Mouse (Mus musculus) kidney, postnatal 10 days (tissue): ENCODE data around the gene Med24.
"Not testable (repeated sequence)": the region's sequence is repeated elsewhere in the genome, so short reads cannot be mapped to it uniquely, and the experiment has no call there.

ENCODE experiments used
- DNase-seq: peaks from one replicate; pipeline ENCODE4 v3.0.0; 2021; ENCODE audit warnings: mixed read lengths

The Med24 gene

DNA sequence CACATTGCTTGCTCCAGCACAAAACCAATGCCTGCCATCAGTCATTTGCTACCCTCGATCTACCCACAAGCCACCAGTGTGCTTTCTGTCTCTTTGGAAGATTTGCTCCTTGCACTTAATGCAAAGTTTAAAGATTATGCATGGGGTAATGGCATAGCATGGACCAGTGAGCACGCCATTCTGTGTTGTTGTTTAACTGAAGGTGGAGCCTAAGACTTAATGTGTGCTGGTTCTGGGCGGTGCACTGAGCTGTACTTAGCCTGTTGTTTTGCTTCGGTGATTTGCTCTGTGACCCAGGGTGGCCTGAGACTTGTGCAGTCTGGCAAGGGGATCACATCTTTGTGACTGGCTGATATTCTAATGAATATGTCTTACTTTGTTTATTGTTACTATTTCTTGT, 42.3 kb downstream of the Med24 start:
- peak; percentile 69 for DNase-seq

DNA sequence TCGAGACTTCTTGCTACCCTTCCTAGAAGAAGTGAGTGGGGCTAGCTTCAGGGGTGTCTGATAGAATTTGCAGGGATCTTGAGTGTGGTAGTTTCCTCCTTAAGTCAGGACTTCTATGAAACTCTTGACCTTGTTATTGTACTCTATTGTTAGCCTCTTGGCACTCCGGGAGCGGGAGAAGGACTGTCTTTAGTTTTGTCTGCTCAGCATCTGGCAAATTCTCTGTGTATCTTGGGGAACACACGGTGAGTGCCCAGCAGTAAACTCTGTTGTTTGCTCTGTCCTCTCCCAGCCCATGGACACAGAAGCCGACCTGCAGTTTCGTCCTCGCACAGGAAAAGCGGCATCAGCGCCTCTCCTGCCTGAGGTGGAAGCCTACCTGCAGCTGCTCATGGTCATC, 43.6 kb downstream of the Med24 start:
- DNase-seq = no peak

DNA sequence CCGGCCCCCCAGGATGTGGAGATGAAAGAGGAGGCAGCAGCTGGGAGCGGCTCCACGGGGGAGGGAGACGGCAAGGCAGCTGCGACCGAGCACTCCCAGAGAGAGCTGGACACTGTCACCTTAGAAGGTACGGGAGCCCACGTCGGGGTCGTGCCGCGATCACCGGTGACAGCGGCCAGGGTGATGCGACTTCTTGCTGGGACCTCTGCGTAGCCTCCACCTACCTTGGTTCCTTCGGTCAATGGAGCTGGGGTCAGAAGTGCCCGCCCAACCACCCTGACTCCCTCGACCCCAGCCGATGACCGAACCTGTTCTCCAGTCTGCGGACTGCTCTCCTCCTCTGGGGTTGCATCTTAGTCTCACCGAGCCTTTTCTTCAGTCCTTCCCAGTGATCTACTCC, 46.4 kb downstream of the Med24 start:
- no peak for DNase-seq

DNA sequence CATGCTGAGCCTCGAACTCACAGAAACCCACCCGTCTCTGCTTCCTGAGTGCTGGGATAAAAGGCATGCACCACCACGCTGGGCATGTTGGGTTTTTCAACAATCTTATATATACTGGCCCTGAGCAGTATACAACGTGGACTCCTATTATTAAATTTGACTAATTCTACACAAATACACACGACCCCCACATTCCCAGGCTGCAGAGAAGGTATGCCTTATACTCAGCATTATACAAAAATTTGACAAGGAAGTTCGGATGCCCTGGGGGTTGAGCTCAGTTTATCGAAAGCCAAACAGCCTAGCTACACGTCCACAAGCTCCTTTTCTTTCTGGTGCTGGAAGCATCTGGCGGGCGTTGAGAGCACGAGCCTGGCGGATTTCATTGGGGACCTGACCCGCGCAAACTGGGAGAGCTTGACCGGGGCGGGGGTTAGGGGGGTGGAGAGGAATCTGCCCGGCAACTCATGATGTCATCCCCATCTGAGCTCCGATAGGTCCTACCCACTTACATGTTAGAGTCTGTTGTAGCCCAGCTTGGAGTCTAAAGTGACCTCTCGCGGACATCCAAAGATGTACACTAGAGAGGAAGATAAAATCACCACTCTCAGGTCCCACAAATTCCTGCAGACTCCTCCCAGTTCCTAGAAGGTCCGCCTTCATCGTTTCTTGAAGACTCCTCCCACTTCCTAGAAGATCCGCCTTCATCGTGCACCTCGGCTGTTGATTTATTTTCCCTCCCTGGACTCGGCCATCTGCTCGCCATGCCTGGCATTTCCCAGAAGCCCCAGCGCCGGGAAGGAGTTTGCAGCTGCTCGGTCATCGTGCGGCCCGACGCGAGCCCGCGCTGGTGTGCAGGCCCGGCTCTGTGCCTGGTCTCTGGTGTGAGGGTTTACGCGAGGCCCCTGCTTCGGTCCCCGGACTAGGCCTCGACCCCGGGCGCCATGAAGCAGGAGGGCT, 47.2 kb downstream of the Med24 start, which contains the start of gene Psmd3:
Gene Psmd3 (plus strand): TSS at position 769 of the 960 bp plus-strand sequence.
- DNase-seq = peak; percentile 96

DNA sequence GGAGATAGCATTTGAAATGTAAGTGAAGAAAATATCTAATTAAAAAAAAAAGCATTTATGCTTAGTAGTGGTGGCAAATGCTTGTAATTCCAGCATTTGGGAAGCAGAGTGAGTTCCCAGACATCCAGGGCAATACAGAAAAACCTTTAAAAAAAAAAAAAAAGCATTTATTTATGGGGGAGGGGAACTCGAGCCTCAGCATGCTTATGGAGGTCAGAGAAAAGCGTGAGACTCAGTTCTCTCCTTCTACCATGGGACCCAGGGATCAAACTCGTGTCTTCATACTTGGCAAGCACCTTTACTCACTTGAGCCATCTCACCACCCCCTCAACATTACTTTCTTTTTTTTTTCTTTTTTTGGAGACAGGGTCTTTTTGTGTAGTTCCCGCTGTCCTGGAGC, 48.0 kb downstream of the Med24 start:
- no peak for DNase-seq

DNA sequence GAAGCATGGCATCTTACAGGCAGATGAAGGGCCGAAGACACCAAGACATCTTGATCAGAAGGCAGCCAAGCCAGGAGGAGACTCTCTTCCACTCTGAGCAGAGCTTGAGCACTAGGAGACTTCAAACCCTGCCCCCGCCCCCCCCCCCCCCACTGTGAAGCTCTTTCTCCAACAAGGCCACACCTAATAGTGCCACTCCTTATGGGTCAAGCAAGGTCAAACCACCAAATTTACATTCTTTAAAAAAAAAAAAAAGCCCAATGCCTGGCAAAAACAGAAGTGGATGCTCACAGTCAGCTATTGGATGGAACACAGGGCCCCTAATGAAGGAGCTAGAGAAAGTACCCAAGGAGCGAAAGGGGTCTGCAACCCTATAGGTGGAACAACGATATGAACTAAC, 48.6 kb downstream of the Med24 start:
- not testable (repeated sequence) for DNase-seq

DNA sequence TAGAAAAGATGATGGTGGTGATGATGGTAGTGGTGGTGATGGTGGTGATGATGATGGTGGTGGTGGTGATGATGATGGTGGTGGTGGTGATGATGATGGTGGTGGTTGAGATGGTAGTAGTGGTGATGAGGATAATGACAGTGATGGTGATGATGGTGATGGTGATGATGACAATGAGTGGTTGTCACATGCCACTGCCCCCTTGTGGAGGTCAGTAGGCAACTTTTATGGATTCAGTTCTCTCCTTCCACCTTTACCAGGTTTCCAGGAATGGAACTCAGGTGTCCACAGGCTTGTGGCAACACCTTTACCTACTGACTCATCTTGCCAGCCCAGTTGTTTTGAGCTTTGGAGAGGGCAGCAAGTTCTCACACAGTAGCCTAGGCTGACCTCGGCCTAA, 49.2 kb downstream of the Med24 start:
- no peak for DNase-seq

DNA sequence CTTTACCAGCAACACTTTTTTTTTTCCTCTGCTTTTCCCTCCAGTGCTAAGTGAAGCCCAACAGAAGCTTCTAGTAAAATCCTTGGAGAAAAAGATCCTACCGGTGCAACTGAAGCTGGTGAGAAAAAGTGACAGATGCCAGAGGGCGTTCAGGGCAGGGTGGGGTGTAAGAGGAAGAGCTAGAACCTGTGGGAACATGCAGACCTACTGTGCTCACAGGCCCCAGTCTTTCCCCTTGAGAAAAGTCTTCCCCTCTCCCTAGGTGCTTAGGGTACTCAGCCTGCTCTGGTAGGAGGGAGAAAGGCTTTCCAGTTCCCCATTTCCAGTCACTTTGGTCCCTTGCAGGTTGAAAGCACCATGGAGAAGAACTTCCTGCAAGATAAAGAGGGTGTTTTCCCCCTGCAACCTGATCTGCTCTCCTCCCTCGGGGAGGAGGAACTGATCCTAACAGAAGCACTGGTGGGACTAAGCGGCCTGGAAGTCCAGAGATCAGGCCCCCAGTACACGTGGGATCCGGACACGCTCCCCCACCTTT, 53.3 kb downstream of the Med24 start:
- no peak for DNase-seq

DNA sequence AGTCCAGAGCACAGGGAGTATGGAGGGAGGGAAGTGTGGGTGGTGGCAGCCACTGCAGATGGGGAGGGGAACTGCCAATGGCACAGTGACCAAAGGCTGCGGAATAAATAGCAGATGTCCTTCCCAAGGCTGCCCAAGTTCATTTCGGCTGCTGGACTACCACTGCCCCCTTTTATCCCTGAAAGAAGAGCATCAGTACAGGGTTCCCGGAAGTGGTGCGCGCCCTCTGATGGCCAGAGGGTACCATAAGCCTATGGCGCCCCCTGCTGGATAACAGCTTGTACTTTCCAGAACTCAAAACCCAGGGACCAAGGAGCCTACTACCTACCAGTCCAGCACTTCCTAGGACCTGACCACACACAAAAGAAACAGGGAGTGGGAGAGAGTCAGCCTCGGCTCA, 56.1 kb downstream of the Med24 start:
- DNase-seq = peak; percentile 77

DNA sequence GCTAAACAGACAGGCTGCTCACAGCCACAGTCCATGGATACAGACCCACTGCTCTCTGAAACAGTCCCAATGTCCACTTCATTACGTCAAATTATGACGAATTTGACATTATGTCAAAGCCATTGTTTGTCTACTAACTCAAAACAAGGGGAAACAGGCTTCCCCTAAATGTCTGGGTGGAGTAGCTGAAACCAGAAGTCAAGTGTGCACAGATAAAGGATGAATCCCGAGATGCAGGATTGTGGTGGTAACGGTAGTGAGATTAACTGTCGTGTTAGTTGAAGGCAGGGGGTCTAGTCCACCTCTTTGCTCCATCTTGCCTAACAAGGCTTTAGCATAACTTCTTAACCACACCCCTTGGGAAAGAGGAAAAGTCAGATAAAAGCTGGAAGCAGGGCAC, 56.8 kb downstream of the Med24 start:
- no peak for DNase-seq

DNA sequence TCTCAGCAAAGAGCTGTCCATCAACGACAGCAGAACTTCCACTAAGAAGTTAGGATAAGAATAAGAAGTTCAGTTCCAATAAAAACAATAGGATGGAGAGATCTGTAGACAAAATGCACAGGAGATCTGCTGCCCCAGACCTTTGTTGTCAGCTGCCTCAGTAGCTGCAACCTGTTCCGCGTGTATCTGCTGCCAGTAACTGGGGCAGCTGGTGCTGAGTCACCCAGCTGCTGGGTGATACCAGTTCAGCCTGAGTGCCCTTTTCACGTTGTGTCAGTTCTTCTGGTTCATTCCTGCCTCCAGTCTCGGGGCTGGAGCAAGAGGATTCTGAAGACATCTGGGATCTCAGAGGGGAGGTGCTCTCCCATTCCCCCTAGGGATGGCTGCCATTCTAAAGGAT, 57.4 kb downstream of the Med24 start:
- no peak for DNase-seq

DNA sequence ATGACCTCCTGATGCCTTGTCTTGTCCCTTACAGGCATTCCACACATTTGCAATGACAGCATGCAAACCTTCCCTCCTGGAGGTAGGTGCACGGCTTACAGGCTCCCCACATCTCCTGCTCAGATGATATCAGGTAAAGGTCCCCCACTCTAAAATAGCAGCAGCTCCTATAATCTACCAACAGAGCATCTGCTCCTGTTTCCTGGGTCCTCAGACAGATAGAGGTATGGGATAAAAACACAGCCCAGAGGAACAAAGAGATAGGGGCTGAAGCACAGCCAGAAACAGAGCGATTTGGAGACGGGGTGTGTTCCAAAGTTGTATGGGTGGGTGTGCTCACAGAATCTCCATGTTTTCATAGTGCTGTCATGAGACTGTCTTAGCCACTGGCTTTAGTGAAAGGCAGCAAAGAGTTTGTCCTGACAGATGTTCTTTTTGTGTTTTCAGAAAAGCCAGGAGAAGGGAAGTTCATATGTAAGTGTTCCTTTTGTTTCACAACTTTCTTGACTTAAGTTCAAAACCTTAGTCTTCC, 57.9 kb downstream of the Med24 start:
- no peak for DNase-seq

DNA sequence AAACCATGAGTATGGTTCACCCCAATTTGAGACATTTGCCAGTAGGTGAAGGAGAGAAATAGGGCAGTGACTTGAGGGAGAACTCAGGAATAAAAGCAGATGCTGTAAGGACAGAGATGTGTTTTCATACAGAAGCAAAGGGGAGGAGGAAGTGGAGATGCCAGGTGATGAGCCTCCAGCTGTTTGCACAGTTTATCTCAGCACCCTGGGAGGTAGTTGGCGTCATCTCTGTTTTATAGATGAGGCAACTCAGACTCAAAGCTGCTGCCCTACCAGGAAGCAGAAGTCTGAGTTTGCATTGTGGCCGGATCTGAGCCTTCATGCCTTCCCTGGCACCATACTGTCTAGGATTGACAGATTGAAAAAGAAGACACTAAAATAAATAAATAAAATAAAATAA, 60.3 kb downstream of the Med24 start:
- no peak for DNase-seq

DNA sequence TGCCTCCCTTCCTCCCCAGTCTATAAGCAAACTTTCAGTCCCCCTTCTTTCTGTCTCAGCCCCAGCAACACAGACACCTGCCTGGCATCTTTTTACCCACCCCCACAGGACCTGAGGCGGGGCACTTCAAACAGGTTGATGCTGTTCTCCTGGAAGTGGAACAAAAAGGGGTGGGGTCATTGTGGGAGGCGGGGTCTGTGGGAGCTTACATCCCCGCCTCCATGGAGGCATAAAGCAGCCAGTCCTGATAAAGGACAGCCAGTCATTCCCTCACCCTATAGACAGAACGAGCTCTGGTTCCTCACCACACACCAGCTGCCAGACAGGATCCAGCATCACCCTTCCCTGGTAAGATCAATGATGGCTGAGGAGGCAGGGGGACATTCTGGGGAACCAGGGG, 65.1 kb downstream of the Med24 start, which contains the start of gene Gsdma:
Gene Gsdma (plus strand): TSS at position 261 of the 400 bp plus-strand sequence.
- DNase-seq = no peak

DNA sequence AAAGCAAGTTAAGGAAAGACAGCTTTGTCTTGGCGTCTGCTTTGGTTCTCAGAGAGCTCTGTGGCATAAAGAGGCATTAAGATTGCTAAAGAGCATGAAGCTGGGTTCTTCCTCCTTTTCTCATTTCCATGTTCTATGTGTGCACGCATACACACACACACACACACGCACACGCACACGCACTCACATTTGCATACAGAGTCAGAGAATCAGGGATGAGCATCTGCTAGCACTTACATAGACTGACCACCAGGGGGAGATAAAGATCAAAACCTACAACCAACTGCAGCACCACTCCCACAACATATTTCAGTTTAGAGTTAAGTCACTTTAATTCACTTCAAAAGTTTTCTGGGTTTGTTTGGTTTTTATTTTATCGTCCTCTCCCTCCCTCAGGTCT, 68.7 kb downstream of the Med24 start:
- peak; percentile 47 for DNase-seq

DNA sequence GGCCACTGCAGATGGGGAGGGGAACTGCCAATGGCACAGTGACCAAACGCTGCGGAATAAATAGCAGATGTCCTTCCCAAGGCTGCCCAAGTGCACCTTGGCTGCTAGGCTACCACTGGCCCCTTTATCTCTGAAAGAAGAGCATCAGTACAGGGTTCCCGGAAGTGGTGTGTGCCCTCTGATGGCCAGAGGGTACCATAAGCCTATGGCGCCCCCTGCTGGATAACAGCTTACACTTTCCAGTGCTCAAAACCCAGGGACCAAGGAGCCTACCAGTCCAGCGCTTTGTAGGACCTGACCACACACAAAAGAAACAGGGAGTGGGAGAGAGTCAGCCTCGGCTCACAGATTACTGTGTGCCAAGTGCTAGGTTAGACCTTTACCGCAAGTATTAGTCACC, 74.2 kb downstream of the Med24 start:
- DNase-seq = peak; percentile 72
